Mouse (Mus musculus) gastrocnemius, postnatal 36 days (tissue): ENCODE data around the gene Slc22a5. TPM values are rescaled to one million over a fixed set of nuclear protein-coding genes. Genes with fewer than 3 reads are reported as not detected.
A peak's percentile ranks its signal among the peaks of the same experiment; 100 is the strongest.
"Not testable (repeated sequence)": the region's sequence is repeated elsewhere in the genome, so short reads cannot be mapped to it uniquely, and the experiment has no call there.

ENCODE experiments used
- DNase-seq, 2 experiments: peaks; one replicate each; pipeline ENCODE4 v3.0.0; 2022
- intact Hi-C: fragments of 180-260 bp; cut with DNase I; formaldehyde crosslinking; loops from one replicate; pipeline ENCODE4 v1.15.1; 2025
- total RNA-seq, 2 experiments: library from RNA; stranded (reverse); gene quantifications; 2 replicates each; pipeline ENCODE4 v1.2.3; 2021

The Slc22a5 gene
- total RNA-seq, 2 experiments from 2014 or later: 7.7 to 12.8 TPM

GRCm38 (mm10) chr11:53890906-53891504, 455 bp downstream of the Slc22a5 start:
- no peak for DNase-seq

DNA sequence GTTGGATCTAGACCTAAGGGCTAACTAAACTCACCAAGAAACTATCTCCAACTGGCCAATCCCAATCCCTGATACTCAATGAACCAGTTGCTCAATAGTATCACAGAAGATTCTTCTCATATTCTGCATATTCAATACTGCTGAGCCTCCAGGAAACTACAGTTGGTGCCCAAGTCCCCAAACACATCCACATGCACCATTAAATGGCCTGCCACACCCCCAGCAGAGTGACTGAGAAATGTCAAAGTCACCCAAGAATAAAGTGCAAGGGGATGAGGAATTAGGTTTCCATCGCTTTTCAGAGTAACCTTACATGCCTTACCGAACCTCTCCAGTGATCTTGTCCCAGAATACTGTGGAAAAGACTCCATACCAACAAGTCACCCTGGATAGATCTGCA, 1.2 kb downstream of the Slc22a5 start:
- no peak for DNase-seq
- intact Hi-C loops: no loop called here

More at GRCm38 (mm10) chr11:53890906-53891504, 455 bp downstream of the Slc22a5 start:
- intact Hi-C loops: no loop called here

- no peak for DNase-seq
- intact Hi-C loops: no loop called here
Measured at GRCm38 (mm10) chr11:53889091-53889645, 2.3 kb downstream of the Slc22a5 start.

- intact Hi-C loops: no loop called here
Measured at GRCm38 (mm10) chr11:53888242-53888641, 3.2 kb downstream of the Slc22a5 start.

GRCm38 (mm10) chr11:53883287-53883686, 8.2 kb downstream of the Slc22a5 start:
- no peak for DNase-seq
- intact Hi-C loops: no loop called here

More at GRCm38 (mm10) chr11:53888242-53888641, 3.2 kb downstream of the Slc22a5 start:
- no peak for DNase-seq

DNA sequence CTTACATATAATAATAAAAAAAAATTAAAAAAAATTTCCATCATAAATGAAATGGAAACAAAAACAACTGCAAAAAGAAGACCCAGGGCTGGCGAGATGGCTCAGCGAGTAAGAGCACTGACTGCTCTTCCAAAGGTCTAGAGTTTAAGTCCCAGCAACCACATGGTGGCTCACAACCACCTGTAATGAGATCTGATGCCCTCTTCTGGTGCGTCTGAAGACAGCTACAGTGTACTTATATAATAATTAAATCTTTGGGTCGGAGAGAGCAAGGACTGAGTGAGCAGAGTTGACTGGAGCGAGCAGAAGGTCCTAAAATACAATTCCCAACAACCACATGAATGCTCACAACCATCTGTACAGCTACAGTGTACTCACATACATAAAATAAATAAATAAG, 13.4 kb downstream of the Slc22a5 start:
- intact Hi-C loops, DNase-seq: not testable (repeated sequence)

GRCm38 (mm10) chr11:53876488-53876887, 15.0 kb downstream of the Slc22a5 start:
- DNase-seq: no peak
- intact Hi-C loops: no loop called here

DNA sequence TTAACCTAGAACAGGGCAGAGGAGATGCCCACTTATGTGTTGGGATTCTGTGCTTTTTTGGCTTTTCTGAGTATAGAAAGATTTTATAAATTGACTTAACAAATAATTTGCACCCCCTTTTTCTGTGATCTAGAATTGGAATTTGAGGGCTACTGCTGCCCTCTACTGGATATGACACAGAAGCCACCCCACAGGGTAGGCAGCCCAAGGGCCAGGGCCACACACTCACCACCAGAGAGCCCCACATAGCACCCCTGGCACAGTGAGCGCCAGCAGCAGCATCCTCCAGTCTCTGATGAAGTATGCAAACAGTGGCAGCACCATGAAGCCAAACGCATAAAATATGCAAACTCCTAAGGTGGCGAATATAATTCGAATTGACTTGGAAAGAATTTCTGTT, 16.8 kb downstream of the Slc22a5 start:
- intact Hi-C loops: no loop called here
- no peak for DNase-seq

DNA sequence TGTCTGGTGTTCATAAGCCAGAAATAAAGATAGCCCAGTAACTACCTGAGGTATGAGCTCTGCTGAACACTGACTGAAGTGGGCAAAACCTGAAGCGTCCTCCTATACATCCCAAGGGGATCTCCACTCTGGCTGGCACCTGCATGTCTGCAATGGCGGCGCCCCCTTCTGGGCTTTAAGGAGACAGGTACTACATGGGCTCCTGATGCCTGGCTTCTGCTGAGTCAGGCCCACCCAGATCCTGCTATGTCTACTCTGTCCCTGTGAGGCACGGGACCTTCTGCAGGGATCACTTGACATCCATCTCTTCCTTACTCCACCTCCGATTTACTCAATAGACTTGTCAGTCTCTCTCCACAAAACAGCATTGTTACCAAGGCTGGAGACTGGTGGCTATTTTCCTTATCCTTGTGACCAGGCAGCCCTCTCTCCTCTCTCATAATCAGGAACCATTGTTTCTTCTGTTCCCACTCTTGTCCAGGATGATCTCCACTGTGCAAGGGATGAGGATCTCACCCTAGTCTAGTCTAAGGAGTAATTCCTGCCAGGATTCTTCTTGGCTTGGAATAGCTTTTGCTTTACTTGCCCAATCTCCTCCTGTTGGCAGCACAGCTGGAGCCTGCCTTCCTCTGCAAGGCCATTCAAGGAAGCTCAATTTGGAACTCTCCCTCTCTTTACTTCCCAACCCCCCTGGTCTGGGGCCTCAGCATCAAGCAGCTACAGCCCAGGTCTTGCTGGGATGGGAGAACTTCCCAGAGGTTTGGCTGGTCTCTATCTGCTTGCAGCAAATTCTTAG, 17.4 kb downstream of the Slc22a5 start:
- intact Hi-C loops, DNase-seq: not testable (repeated sequence)

DNA sequence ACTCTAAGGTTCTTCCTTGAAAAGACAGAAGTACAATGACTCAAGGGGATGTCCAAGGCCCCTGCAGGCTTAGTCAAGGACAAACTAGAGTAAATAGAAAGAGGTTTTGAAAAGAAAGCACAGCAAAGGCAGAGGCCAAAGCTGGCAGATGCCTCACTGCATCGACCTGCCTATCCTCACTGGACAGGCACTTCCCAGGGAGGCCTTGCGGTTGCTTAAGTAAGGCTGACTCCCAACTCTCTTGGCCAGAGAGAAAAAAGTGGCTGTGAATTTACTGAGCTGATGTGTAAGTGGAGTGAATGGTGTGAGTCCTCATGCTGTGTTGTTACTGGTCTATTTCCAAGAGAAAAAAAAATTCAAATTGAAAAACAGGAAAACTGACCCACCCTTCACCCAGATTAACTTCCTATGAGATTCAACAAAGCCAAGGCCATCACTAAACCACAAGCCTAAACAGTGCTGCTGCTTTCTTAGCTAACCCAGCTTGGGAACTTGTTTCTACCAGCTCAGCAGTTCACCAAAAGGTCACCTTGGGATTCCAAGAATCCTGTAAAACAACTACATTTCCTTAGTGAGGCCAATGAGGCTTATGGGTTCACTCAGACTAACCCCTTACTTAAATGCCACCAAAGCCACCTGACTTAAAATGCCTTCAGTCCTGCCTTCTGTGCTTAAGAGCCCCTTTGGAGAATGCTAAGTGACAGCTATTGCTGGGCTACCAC, 19.5 kb downstream of the Slc22a5 start:
- intact Hi-C loops: no loop called here
- DNase-seq: no peak

DNA sequence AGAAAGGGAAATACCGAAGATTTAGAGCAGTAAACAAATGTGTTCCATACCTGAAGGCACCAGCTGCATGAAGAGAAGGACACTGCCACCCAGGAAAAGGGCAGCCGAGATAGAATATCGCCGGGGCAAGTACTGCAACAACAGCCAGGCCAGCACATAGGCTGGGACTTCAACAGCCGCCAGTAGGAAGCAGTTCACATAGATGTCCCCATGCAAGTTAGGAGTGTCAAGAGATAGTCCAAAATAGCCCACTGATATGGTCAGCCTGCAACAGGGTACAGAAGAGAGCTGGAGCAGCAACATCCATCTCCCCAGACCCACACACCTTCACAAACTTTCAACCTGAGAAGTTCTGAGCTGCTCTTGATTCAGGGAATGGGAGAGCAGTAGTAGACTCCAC, 22.3 kb downstream of the Slc22a5 start:
- no peak for DNase-seq
- intact Hi-C loops: no loop called here

GRCm38 (mm10) chr11:53868323-53868722, 23.1 kb downstream of the Slc22a5 start:
- intact Hi-C loops, DNase-seq: not testable (repeated sequence)

DNA sequence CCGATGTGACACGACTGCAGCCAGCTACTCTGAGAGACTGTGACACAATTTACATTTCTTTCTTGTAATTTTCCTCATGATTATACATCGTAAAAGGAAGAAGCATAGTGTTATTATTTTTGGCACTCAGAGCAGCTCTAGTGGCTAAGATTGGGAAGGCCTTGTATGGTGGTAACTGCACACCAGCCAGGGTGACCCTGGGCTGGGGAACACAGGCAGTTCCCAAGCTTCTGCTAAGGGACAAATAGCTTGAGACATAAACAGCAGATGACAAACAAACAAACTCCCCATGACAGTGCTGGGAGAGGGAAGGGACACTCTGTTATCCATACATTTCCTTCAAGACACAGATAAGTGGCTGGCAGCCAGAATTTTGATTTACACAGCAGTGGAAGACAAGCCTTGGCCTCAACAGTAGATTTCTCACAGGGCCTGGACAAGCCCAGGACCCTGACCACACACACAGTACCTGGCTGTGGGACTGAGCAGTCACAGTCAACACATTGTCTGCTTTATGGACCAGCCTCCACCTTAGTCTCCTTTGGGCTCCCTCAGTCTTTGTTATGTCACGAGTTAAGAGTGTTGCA, 26.6 kb downstream of the Slc22a5 start:
- not testable (repeated sequence) for DNase-seq
- intact Hi-C loops: loop anchor here (5.0 kb wide), 1 partner anchor 72 kb away; no protein-coding TSS in a partner anchor

GRCm38 (mm10) chr11:53860944-53861343, 30.5 kb downstream of the Slc22a5 start:
- not testable (repeated sequence) for DNase-seq
- intact Hi-C loops: loop anchor here (5.0 kb wide), 1 partner anchor 76 kb away; no protein-coding TSS in a partner anchor

DNA sequence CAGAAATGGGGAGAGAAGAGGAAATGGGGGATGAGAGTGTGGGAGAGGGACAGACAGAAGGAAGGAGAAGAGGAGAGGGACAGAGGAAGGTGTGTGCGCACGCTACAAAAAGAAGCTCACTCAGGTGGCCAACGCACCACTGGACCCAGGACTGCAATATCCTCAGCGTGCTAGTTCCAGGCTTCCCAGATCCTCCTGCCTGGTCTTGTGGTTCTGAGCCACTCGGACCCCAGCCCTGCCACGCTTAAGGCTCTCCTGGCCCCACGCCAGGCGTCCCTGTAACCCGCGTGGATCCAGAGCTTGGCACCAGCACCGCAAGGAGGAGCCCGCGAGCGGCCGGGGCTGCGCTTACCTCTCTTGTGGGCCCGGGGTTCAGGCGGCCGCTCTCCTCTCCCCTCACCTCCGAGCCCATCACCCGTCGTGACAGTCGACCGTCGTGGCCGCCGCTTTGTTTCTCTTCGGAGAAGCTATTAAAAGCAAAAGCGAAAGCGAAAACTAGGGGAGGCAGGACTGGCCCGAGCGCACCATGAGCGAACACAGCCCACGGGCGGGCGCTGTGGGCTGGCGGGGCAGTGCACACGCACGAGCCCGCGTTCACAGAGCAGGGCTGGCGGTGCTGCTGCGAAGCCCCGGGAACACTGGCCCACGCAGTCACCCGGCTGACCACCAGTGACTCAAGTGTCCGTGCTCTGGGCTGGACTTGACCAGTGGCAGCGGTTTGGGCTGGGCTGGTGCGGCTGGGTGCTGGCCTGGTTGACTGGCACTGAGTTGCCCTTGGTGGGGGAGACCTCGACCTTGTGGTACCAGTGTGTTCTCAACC, 32.5 kb downstream of the Slc22a5 start, which contains the start of gene Gm12216:
TSS of gene Gm12216 (minus strand) at position 496 of the 820 bp plus-strand sequence.
- DNase-seq: peak; percentile 20 to 49
- intact Hi-C loops: not testable (repeated sequence)

GRCm38 (mm10) chr11:53858058-53858760, 33.3 kb downstream of the Slc22a5 start:
- intact Hi-C loops: no loop called here
- DNase-seq: no peak

DNA sequence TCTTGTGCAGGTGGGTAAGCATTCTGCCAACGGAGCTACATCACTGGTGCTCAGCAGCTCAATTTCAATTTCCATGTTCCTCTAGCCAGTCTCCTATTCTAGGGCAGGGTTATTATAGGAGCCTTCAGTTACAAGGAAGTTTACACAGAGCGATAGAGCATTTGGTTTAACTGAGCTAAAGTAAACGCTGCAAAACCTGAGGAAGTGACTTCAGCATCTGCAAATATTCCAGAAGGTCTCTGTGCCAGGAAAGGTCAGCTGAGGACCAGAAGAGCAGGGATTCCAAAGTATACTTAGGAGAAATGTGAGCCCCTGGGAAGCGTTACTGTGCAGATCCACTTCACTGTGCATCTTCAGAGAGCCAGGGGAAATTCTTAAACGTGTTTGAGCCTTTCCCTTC, 37.8 kb downstream of the Slc22a5 start:
- intact Hi-C loops: loop anchor here (5.0 kb wide), 2 partner anchors 96 to 116 kb away; no protein-coding TSS in a partner anchor
- no peak for DNase-seq

- intact Hi-C loops: loop anchor here (5.0 kb wide), 2 partner anchors 94 to 114 kb away; no protein-coding TSS in a partner anchor
- no peak for DNase-seq
Measured at GRCm38 (mm10) chr11:53851795-53852194, 39.7 kb downstream of the Slc22a5 start.
